Mouse (Mus musculus): ENCODE results near the gene Asb4. TPM values are rescaled to one million over a fixed set of nuclear protein-coding genes. Genes with fewer than 3 reads are reported as not detected.

The Asb4 gene
- total RNA-seq, 2 experiments from 2014 or later: 10.6 to 15.5 TPM

GRCm38 (mm10) chr6:5447546-5447945, 64.4 kb downstream of the Asb4 start:
- DNase-seq: no peak

GRCm38 (mm10) chr6:5448396-5448795, 65.2 kb downstream of the Asb4 start:
- no peak for DNase-seq

DNA sequence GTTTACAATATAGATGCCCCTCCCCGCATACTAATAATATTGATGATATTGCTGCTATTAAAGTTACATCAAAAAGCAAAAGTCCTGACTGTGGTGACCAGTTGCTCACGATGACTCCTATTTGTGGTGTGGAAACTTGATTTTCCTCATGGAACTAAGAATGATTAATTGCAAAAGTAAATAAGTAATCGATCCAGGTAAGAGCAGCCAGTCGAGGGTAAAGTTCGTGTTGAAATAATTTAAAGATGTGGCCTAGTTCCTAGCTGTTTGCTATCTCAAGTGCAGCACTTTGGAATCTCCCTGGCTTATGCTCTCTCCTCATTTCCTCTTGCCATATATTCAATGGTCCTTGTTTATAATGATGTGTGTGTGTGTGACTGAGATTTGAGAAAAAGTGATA, 66.7 kb downstream of the Asb4 start:
- no peak for DNase-seq

GRCm38 (mm10) chr6:5455836-5456235, 72.7 kb downstream of the Asb4 start:
- no peak for DNase-seq

GRCm38 (mm10) chr6:5470480-5471318, 87.5 kb downstream of the Asb4 start:
- DNase-seq: no peak

DNA sequence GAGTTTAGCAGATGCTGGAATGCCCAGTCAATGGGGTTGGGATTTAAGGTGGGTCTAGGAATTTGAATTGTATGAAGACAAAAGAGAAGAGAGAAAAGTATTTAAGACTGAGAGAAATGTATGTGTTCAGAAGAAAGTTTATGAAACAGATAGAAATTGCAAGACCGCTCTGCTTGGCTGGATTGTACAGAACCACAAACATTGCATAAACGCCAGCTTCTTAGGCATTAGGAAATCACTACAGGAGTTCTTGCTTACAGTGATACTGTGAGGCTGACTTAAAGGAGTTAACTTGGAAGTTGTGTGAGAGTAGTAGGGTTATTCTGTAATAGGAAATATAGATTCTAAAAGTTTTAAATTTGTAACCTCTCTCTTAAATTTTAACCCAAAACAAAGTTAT, 89.5 kb downstream of the Asb4 start:
- DNase-seq: no peak

DNA sequence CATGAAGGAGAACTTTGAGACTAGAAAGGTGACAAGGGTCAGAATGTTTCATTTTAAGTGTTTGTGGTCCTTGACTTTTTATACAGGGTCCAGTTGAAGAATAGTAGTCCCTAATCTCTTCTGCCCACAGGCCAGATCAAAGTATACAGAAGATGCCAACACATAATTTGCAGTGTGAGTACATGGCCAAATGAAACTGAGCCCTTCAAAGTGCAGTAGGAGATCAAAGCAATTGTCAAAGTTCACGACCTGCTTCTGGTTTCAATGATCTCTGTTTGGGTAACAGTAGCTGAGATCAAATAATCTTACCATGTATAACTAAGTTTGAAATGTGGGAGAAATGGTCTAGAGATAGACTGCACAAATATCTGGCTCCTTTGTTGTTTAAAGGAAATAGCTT, 90.8 kb downstream of the Asb4 start:
- DNase-seq: no peak

GRCm38 (mm10) chr6:5481066-5481465, 97.9 kb downstream of the Asb4 start:
- DNase-seq: no peak

DNA sequence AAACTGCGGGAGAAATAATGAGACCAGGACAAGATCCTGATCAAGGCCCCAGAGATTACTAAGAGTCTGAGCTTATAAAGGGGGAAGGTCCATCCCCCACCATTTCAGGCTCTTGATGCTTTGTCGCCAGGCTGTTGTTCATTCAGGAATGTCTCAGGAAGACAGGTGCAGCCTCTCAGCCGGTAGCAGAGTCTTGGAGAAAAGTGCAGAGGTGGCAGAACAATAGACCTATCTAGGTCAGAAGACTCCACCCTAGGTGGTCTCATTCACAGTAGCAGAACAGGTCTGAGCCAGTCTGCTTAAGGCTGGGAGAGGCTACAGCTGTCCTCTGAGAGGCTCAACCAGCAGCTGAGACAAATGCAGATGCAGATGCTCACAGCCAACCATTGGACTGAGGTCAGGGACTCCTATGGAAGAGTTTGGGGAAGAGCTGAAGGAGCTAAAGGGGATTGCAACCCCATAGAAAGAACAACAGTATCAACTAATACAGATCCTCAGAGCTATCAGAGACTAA, 99.1 kb downstream of the Asb4 start:
- DNase-seq: no peak

Other genes starting within 250 kb of the Asb4 start
- not detected for gene Pon1, start 189.4 kb upstream of the Asb4 start, total RNA-seq (2021)
- gene Pon3, start 127.1 kb upstream of the Asb4 start, total RNA-seq (2021): 10 to 100 TPM; 25.1 to 25.8 TPM
- gene Pon2, start 84.9 kb upstream of the Asb4 start, total RNA-seq (2021): 10 to 100 TPM; 22.8 to 24.7 TPM
- 100 to 1,000 TPM; 155 to 166 TPM for gene Pdk4, start 112.9 kb downstream of the Asb4 start, total RNA-seq (2021)

All from heart, postnatal 4 days (tissue).